Mouse (Mus musculus) erythroblast, embryonic 14.5 days (primary cell): Measurements from ENCODE around the gene Gfod1.

Experiments
- GATA1 ChIP-seq: IDR thresholded peaks from 2 replicates; pipeline ENCODE4 v1.6.1; 2012; ENCODE audit warnings: low read length, inconsistent platforms, mixed read lengths
- TAL1 ChIP-seq: IDR thresholded peaks from 3 replicates; pipeline ENCODE4 v1.6.1; 2012; ENCODE audit warnings: low read length, inconsistent platforms, mixed read lengths

DNA sequence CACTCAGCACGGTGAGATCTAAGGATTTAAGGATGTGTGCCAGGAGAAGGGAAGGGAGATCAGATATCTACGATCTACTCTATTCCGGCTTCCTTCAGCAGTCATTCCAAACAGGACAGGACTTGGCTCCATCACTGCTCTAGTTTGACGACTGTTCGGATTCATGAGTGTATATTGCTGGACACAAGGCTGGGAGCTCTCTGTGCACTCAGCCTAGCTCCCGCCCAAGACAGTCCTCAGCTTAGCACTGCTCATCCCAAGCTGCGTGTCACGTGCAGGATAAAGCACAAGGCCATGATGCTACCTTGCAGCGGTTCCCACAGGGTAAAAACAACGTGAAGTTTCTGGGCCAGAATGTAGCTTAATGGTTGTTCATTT is 33.8 kb downstream of the Gfod1 start:
- no peak for TF ChIP-seq GATA1
- no peak for TF ChIP-seq TAL1
